Mouse (Mus musculus) megakaryocyte progenitor cell, adult 5-6 weeks (primary cell): ENCODE results near the gene Cnfn. TPM values are rescaled to one million over a fixed set of nuclear protein-coding genes. Genes with fewer than 3 reads are reported as not detected.
"Not testable (repeated sequence)": the region's sequence is repeated elsewhere in the genome, so short reads cannot be mapped to it uniquely, and the experiment has no call there.

Source experiments
- ATAC-seq: replicated peaks from 2 replicates; pipeline ENCODE4 v1.8.0; 2016; ENCODE audit warnings: mild to moderate bottlenecking, moderate TSS enrichment, inconsistent platforms; ENCODE audit not compliant: poor library complexity
- total RNA-seq, 2 experiments: library from RNA; stranded (forward) in 1 of 2; stranded (reverse) in 1 of 2; fragments of 157-497, 149-512 nt in 1 of 2; fragments of 200-1000 nt in 1 of 2; gene quantifications; 2 replicates each; pipeline versions ENCODE4 v1.2.3 to v1.2.4; 2015 to 2017

Cnfn gene
- total RNA-seq (2015) (not detected in 2 replicates), total RNA-seq (2017) (not detected in 2 replicates)

GRCm38 (mm10) chr7:25369058-25369749, at the start of gene Cnfn:
Gene Cnfn, minus strand, starts transcription at chr7:25369724.
- no peak for ATAC-seq

GRCm38 (mm10) chr7:25417597-25417996, 48.1 kb upstream of the Cnfn start:
- peak; percentile 50; the same call in 1 of the 2 replicates for ATAC-seq

- ATAC-seq: no peak
Observed at GRCm38 (mm10) chr7:25412833-25413441, 43.4 kb upstream of the Cnfn start, which contains the start of gene Cxcl17. Gene Cxcl17, minus strand, starts transcription at chr7:25412886.

- no peak for ATAC-seq
Observed at GRCm38 (mm10) chr7:25411861-25412260, 42.3 kb upstream of the Cnfn start.

- no peak for ATAC-seq
Observed at GRCm38 (mm10) chr7:25410969-25411615, 41.6 kb upstream of the Cnfn start.

- ATAC-seq: peak; percentile 87
Observed at GRCm38 (mm10) chr7:25409114-25409760, 39.7 kb upstream of the Cnfn start.

GRCm38 (mm10) chr7:25406468-25406867, 36.9 kb upstream of the Cnfn start:
- ATAC-seq: 0 out of 2 replicates have a peak, but pooled peaks have one; percentile 16

GRCm38 (mm10) chr7:25402671-25403101, 33.2 kb upstream of the Cnfn start:
- peak; percentile 96 for ATAC-seq

GRCm38 (mm10) chr7:25401986-25402385, 32.5 kb upstream of the Cnfn start:
- no peak for ATAC-seq

GRCm38 (mm10) chr7:25401551-25401950, 32.0 kb upstream of the Cnfn start:
- ATAC-seq: no peak

- ATAC-seq: not testable (repeated sequence)
Observed at GRCm38 (mm10) chr7:25399028-25399427, 29.5 kb upstream of the Cnfn start.

- ATAC-seq: no peak
Observed at GRCm38 (mm10) chr7:25398610-25399009, 29.1 kb upstream of the Cnfn start, which contains the start of gene Lipe. Gene Lipe, minus strand, starts transcription at chr7:25398710.

- no peak for ATAC-seq
Observed at GRCm38 (mm10) chr7:25396621-25397020, 27.1 kb upstream of the Cnfn start.

- ATAC-seq: peak; percentile 90
Observed at GRCm38 (mm10) chr7:25395558-25396521, 26.3 kb upstream of the Cnfn start.

GRCm38 (mm10) chr7:25395186-25395557, 25.6 kb upstream of the Cnfn start:
- peak; percentile 43 for ATAC-seq

- ATAC-seq: no peak
Observed at GRCm38 (mm10) chr7:25394754-25395153, 25.2 kb upstream of the Cnfn start.

GRCm38 (mm10) chr7:25393451-25394210, 24.1 kb upstream of the Cnfn start:
- no peak for ATAC-seq

GRCm38 (mm10) chr7:25392851-25393250, 23.3 kb upstream of the Cnfn start:
- ATAC-seq: no peak

- no peak for ATAC-seq
Observed at GRCm38 (mm10) chr7:25391856-25392453, 22.4 kb upstream of the Cnfn start.
